Mouse (Mus musculus): Measurements from ENCODE around the gene A2ml1. TPM values are rescaled to one million over a fixed set of nuclear protein-coding genes. Genes with fewer than 3 reads are reported as not detected.

A2ml1 gene
- polyA plus RNA-seq, 1 experiment from 2014 or later, result 2.2 TPM

DNA sequence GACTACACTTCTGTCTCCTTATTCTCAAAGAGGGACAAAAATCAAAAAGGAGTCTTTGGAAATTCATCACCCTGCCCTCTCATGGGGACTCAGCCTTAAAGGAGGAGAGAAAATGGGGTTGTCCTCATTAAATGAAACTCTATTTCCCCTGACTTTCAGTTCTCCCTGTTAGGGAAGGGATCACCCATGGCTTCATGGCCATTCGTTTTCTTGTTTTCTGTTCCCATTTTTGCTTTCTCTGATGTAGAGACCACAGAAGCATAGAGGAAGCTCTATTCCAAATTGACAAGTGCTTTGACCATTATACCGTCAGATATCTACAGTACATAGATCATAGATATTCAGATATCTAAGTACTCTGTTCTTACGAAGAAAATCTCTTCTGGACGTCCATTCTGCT, 36.0 kb downstream of the A2ml1 start:
- no peak overlapping the region for H3K27ac ChIP-seq
- no peak for ATAC-seq (replicated peaks)
- WGBS, result 89% methylated on average over 4 of the region's 4 CpGs
- H3K4me3 ChIP-seq, result no peak overlapping the region
- H3K36me3 ChIP-seq (replicated peaks), result no peaks in the 10 kb centered on the region
- H3K27me3 ChIP-seq (replicated peaks), result no peaks in the 10 kb centered on the region
- no peaks in the 10 kb centered on the region for H3K9me3 ChIP-seq
- H3K4me2 ChIP-seq, result no peak overlapping the region
- no peak overlapping the region for H3K9ac ChIP-seq
- H3K4me1 ChIP-seq, result no peaks in the 10 kb centered on the region

- Histone ChIP-seq H3K36me3 (replicated peaks) (no peaks in the 10 kb centered on the region), H3K4me1 (no peaks in the 10 kb centered on the region), H3K9me3 (no peaks in the 10 kb centered on the region), H3K4me3 (no peak overlapping the region), H3K27ac (no peak overlapping the region), H3K27me3 (replicated peaks) (no peaks in the 10 kb centered on the region), H3K9ac (no peak overlapping the region), H3K4me2 (no peak overlapping the region)
- no peak for ATAC-seq (replicated peaks)
- WGBS, result 80% methylated on average over 13 of the region's 13 CpGs
Measured at GRCm38 (mm10) chr6:128543226-128543625, 38.2 kb downstream of the A2ml1 start.

GRCm38 (mm10) chr6:128535250-128535649, 46.2 kb downstream of the A2ml1 start:
- no peaks in the 10 kb centered on the region for H3K9me3 ChIP-seq
- no peak for ATAC-seq (replicated peaks)
- H3K36me3 ChIP-seq (replicated peaks), result no peaks in the 10 kb centered on the region
- H3K27ac ChIP-seq, result no peak overlapping the region
- H3K4me1 ChIP-seq, result no peaks in the 10 kb centered on the region
- no peak overlapping the region for H3K4me3 ChIP-seq
- H3K4me2 ChIP-seq, result no peak overlapping the region
- no peak overlapping the region for H3K9ac ChIP-seq
- H3K27me3 ChIP-seq (replicated peaks), result no peaks in the 10 kb centered on the region
- 90% methylated on average over 2 of the region's 2 CpGs for WGBS

GRCm38 (mm10) chr6:128533296-128533695, 48.1 kb downstream of the A2ml1 start:
- no peak overlapping the region for H3K9ac ChIP-seq
- no peaks in the 10 kb centered on the region for H3K9me3 ChIP-seq
- no peaks in the 10 kb centered on the region for H3K36me3 ChIP-seq (replicated peaks)
- 92% methylated on average over 6 of the region's 6 CpGs for WGBS
- ATAC-seq (replicated peaks), result no peak
- H3K4me3 ChIP-seq, result no peak overlapping the region
- H3K27ac ChIP-seq, result no peak overlapping the region
- H3K4me2 ChIP-seq, result no peak overlapping the region
- H3K4me1 ChIP-seq, result no peaks in the 10 kb centered on the region
- no peaks in the 10 kb centered on the region for H3K27me3 ChIP-seq (replicated peaks)

- no peak overlapping the region for H3K27ac ChIP-seq
- H3K9me3 ChIP-seq, result no peaks in the 10 kb centered on the region
- no peak overlapping the region for H3K4me3 ChIP-seq
- WGBS, result 94% methylated on average over 9 of the region's 9 CpGs
- H3K9ac ChIP-seq, result no peak overlapping the region
- H3K4me2 ChIP-seq, result no peak overlapping the region
- no peaks in the 10 kb centered on the region for H3K27me3 ChIP-seq (replicated peaks)
- no peaks in the 10 kb centered on the region for H3K36me3 ChIP-seq (replicated peaks)
- H3K4me1 ChIP-seq, result no peaks in the 10 kb centered on the region
- no peak for ATAC-seq (replicated peaks)
Measured at GRCm38 (mm10) chr6:128532701-128533100, 48.7 kb downstream of the A2ml1 start.

- H3K4me1 ChIP-seq, result no peaks in the 10 kb centered on the region
- no peak overlapping the region for H3K4me3 ChIP-seq
- H3K27ac ChIP-seq, result no peak overlapping the region
- H3K9ac ChIP-seq, result no peak overlapping the region
- H3K9me3 ChIP-seq, result no peaks in the 10 kb centered on the region
- H3K36me3 ChIP-seq (replicated peaks), result no peaks in the 10 kb centered on the region
- H3K4me2 ChIP-seq, result no peak overlapping the region
- no peak for ATAC-seq (replicated peaks)
- no peaks in the 10 kb centered on the region for H3K27me3 ChIP-seq (replicated peaks)
- WGBS, result 83% methylated on average over 4 of the region's 4 CpGs
Measured at GRCm38 (mm10) chr6:128528491-128528890, 52.9 kb downstream of the A2ml1 start.

DNA sequence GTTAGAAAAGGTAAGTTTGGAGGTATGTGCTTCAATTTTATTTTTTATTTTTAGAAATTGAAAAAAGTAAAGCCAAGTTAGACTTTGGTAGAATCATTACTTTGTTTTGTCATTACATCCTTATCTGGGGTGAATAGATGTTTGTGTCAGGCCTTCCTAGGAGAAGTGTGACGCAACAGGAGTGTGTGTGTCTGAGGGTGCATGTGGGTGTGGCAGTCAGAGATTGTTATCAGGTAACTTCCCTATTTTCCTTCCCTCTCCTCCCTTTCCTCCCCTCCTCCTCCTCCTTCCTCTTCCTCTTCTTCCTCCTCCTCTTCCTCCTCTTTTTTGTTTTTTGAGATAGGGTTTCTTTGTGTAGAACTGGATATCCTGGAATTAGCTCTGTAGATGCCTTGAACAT, 54.3 kb downstream of the A2ml1 start:
- no peaks in the 10 kb centered on the region for H3K27me3 ChIP-seq (replicated peaks)
- WGBS, result 92% methylated on average over 1 of the region's 1 CpGs
- H3K9me3 ChIP-seq, result no peaks in the 10 kb centered on the region
- H3K36me3 ChIP-seq (replicated peaks), result no peaks in the 10 kb centered on the region
- H3K9ac ChIP-seq, result no peak overlapping the region
- H3K27ac ChIP-seq, result no peak overlapping the region
- no peaks in the 10 kb centered on the region for H3K4me1 ChIP-seq
- no peak for ATAC-seq (replicated peaks)
- no peak overlapping the region for H3K4me2 ChIP-seq
- no peak overlapping the region for H3K4me3 ChIP-seq

DNA sequence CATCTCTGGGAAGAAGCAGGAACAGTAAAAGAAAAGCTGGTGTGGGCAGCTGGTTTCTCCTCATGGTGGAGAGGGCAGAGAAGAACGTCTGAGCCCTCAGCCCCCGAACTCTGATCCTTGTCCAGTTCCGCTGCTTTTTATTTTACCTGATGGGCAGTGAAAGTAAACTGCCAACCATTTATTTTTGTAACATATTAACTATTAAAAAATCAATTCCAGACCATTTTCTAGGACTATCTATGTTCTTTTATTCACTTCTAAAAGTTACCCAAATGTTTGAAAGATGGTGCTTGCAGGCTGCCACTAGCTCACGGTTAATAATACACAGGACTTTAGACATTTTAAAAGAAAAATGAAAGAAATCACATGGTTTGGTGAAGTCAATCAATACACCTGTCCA, 54.8 kb downstream of the A2ml1 start, which contains the start of gene Pzp:
Gene Pzp, minus strand, starts transcription at position 120 of the 400 bp plus-strand sequence.
- Histone ChIP-seq H3K9ac (no peak within 1 kb of the TSS), H3K9me3 (no peaks in the 10 kb centered on the region), H3K36me3 (replicated peaks) (no peaks in the 10 kb centered on the region), H3K27ac (no peak within 1 kb of the TSS), H3K27me3 (replicated peaks) (no peaks in the 10 kb centered on the region), H3K4me1 (no peaks in the 10 kb centered on the region), H3K4me2 (no peak within 1 kb of the TSS), H3K4me3 (no peak within 1 kb of the TSS)
- WGBS, result 87% methylated on average over 4 of the region's 4 CpGs
- ATAC-seq (replicated peaks), result no peak

DNA sequence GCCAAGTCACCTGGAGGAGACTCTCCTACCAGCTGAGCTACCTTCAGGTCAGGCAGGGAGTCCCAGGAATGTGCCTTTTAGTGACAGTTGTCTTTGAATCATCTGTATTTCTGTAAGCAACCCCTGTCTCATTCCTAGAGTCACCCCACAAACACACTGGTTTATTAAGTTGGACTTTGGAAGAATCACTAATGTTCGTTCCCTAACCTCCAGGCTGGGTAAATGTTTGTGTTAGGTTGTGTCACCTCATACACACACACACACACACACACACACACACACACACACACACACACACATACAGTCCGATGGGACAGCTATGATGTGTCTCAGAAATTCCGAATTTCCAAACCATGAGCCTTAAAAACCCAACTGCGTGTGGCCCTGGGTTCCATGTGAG, 55.6 kb downstream of the A2ml1 start:
- Histone ChIP-seq H3K4me2 (no peak overlapping the region), H3K9ac (no peak overlapping the region), H3K27me3 (replicated peaks) (no peaks in the 10 kb centered on the region), H3K27ac (no peak overlapping the region), H3K36me3 (replicated peaks) (no peaks in the 10 kb centered on the region), H3K4me1 (no peaks in the 10 kb centered on the region), H3K9me3 (no peaks in the 10 kb centered on the region), H3K4me3 (no peak overlapping the region)
- no peak for ATAC-seq (replicated peaks)
- WGBS, result over 99% methylated on average over 4 of the region's 4 CpGs

- H3K36me3 ChIP-seq (replicated peaks), result no peaks in the 10 kb centered on the region
- no peak for ATAC-seq (replicated peaks)
- H3K9ac ChIP-seq, result no peak overlapping the region
- H3K27ac ChIP-seq, result no peak overlapping the region
- no peak overlapping the region for H3K4me2 ChIP-seq
- H3K27me3 ChIP-seq (replicated peaks), result no peaks in the 10 kb centered on the region
- WGBS, result 91% methylated on average over 3 of the region's 3 CpGs
- H3K4me1 ChIP-seq, result no peaks in the 10 kb centered on the region
- no peak overlapping the region for H3K4me3 ChIP-seq
- no peaks in the 10 kb centered on the region for H3K9me3 ChIP-seq
Measured at GRCm38 (mm10) chr6:128523360-128523759, 58.0 kb downstream of the A2ml1 start.

DNA sequence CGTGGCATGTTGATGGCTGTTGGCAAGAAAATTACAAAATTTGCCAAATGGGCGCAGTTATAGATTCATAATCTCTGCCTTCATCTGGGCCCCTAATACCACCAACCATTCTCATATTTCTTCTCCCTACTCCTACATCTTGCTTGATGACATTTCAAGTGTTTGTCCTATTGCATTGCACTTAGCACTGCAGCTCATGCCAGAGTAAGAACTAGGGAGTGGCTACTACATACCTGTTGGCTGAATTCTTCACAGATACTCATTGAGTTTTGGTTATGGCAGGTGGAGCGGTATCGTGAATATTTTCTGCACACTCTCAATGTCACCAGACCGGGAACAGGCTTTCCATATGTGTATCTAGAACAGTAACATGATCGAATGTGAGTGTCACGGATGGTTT, 62.2 kb downstream of the A2ml1 start:
- H3K4me3 ChIP-seq, result no peak overlapping the region
- 91% methylated on average over 7 of the region's 7 CpGs for WGBS
- H3K4me1 ChIP-seq, result no peaks in the 10 kb centered on the region
- H3K27me3 ChIP-seq (replicated peaks), result no peaks in the 10 kb centered on the region
- no peak for ATAC-seq (replicated peaks)
- H3K9ac ChIP-seq, result no peak overlapping the region
- no peak overlapping the region for H3K27ac ChIP-seq
- H3K9me3 ChIP-seq, result no peaks in the 10 kb centered on the region
- no peaks in the 10 kb centered on the region for H3K36me3 ChIP-seq (replicated peaks)
- H3K4me2 ChIP-seq, result no peak overlapping the region

- ATAC-seq (replicated peaks), result no peak
- Histone ChIP-seq H3K27me3 (replicated peaks) (no peaks in the 10 kb centered on the region), H3K4me1 (no peaks in the 10 kb centered on the region), H3K4me2 (no peak overlapping the region), H3K9me3 (no peaks in the 10 kb centered on the region), H3K9ac (no peak overlapping the region), H3K4me3 (no peak overlapping the region), H3K36me3 (replicated peaks) (no peaks in the 10 kb centered on the region), H3K27ac (no peak overlapping the region)
- 84% methylated on average over 2 of the region's 2 CpGs for WGBS
Measured at GRCm38 (mm10) chr6:128505676-128506236, 75.7 kb downstream of the A2ml1 start.

DNA sequence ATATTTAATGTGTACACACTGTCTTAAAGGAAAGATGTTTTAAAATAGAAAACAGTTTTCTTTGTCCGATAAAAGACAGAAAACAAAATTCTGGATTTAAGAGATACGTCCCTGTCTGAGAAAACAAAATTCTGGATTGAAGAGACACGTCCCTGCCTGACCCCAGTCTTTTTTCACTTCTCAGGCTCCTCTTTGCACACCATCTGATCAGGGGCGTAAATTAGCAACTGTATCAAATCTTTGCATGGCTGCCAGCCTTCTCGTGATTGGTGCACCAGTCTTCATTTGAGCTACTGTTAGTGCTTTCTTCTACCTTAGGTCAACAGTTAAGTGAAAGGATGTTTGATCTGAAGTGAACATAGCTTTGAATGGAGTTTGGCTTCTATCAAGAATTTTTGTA, 76.7 kb downstream of the A2ml1 start:
- Histone ChIP-seq H3K4me2 (no peak overlapping the region), H3K36me3 (replicated peaks) (no peaks in the 10 kb centered on the region), H3K4me3 (no peak overlapping the region), H3K27ac (no peak overlapping the region), H3K9ac (no peak overlapping the region), H3K9me3 (no peaks in the 10 kb centered on the region), H3K27me3 (replicated peaks) (no peaks in the 10 kb centered on the region), H3K4me1 (no peaks in the 10 kb centered on the region)
- ATAC-seq (replicated peaks), result no peak
- 78% methylated on average over 5 of the region's 5 CpGs for WGBS

Measured in midbrain, embryonic 15.5 days (tissue).